Mouse (Mus musculus) olfactory bulb, adult 2 months (tissue): Measurements from ENCODE around the gene Kalrn.

Source experiments
- CTCF ChIP-seq: fragments of 200-500 bp; IDR thresholded peaks from 2 replicates; pipeline ENCODE4 v1.5.1; 2012; ENCODE audit warnings: low read depth, mild to moderate bottlenecking, low read length, moderate library complexity; ENCODE audit not compliant: insufficient read depth
- POLR2A ChIP-seq: fragments of 200-500 bp; IDR thresholded peaks from 2 replicates; pipeline ENCODE4 v1.6.1; 2012; ENCODE audit warnings: mild to moderate bottlenecking, low read depth, low read length, moderate library complexity; ENCODE audit not compliant: insufficient read depth

GRCm38 (mm10) chr16:34125595-34125994, 447.7 kb downstream of the Kalrn start:
- TF ChIP-seq POLR2A (no peak), CTCF (no peak)
